Mouse (Mus musculus): ENCODE data around the gene Slc19a1. TPM values are rescaled to one million over a fixed set of nuclear protein-coding genes. Genes with fewer than 3 reads are reported as not detected.

Gene Slc19a1
- polyA plus RNA-seq, 1 experiment, result 39.5 TPM

DNA sequence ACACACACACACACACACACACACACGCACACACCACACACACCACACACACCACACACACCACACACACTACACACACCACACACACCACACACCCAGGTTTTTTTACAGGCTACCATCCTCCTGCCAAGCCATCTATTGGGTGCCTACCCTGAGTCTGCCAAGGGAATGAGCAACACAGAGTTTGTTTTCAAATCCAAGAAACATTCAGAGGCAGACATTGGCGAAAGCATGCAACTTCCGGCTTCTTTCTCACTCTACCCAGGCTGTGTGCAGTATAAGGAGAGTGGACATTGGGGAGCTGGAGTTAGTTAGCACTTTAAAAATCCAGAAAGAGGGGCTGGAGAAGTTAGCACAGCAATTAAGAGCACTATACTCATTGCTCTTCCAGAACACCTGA is 23.3 kb upstream of the Slc19a1 start:
- Histone ChIP-seq H3K27me3 (ENCODE audit: control insufficient read depth, insufficient read depth, low read length) (no peaks in the 10 kb centered on the region), H3K4me1 (ENCODE audit: control insufficient read depth, insufficient read depth, low read length) (peaks cover 16% of the 10 kb centered on the region), H3K27ac (ENCODE audit: insufficient read depth, low read length) (peak overlapping the region; percentile 57), H3K4me3 (replicated peaks; ENCODE audit: insufficient read depth, low read depth, low read length) (no peak overlapping the region)
- TF ChIP-seq POLR2A (IDR thresholded peaks at IDR 0.05; ENCODE audit: borderline replicate concordance, insufficient read depth, low read length) (no peak), CTCF (IDR thresholded peaks at IDR 0.05; ENCODE audit: borderline replicate concordance, insufficient read depth, low read depth, low read length) (no peak)
- WGBS, result 21% methylated on average over 3 of the region's 3 CpGs
- DNase-seq, result peak; percentile 43 to 57

DNA sequence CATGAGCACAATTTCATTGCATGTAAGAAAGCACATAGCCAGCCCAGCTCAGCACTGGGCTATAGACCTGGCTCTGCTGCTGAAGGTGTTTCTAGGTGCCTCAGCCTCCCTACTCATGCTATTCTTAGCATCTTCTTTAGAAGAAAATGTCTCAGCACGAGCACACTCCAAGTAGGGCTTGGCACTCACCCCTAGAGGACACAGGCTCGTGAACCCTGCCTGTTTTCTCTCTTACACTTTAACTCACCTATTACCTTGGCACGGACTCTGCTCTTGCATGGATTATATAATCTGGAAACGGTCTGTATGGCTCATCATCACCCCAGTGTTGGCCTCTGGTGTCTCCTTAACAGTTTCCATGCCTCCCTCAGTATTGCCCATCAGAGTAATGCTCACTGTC is 20.4 kb upstream of the Slc19a1 start:
- TF ChIP-seq CTCF (IDR thresholded peaks at IDR 0.05; ENCODE audit: borderline replicate concordance, insufficient read depth, low read depth, low read length) (no peak), POLR2A (IDR thresholded peaks at IDR 0.05; ENCODE audit: borderline replicate concordance, insufficient read depth, low read length) (no peak)
- WGBS, result 78% methylated on average over 4 of the region's 4 CpGs
- no peak for DNase-seq
- Histone ChIP-seq H3K4me1 (ENCODE audit: control insufficient read depth, insufficient read depth, low read length) (peaks cover 8% of the 10 kb centered on the region; the same call in 1 of the 2 replicates), H3K27me3 (ENCODE audit: control insufficient read depth, insufficient read depth, low read length) (no peaks in the 10 kb centered on the region), H3K4me3 (replicated peaks; ENCODE audit: insufficient read depth, low read depth, low read length) (no peak overlapping the region), H3K27ac (ENCODE audit: insufficient read depth, low read length) (no peak overlapping the region)

DNA sequence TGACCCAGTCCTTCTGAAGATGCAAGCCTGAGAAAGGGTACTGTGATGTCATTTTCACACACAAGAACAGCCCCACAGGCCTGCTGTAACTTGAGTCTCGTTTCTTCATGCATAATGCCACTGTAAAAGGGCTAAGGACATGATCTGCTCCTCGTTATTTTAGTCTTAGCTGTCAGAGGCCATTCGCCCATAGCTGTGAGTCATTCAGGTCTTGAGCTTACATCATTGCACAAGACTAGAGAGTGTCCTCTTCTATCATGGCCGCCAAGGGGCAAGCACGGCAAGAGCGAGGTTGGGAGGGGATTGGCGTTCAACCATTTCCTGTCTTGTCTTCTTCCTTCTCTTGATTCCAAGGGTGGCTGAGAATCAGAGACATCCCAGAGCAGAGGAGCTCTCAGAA is 16.0 kb upstream of the Slc19a1 start:
- no peak for TF ChIP-seq CTCF (IDR thresholded peaks at IDR 0.05; ENCODE audit: borderline replicate concordance, insufficient read depth, low read depth, low read length)
- no peak for TF ChIP-seq POLR2A (IDR thresholded peaks at IDR 0.05; ENCODE audit: borderline replicate concordance, insufficient read depth, low read length)
- no peak overlapping the region for H3K27ac ChIP-seq (ENCODE audit: insufficient read depth, low read length)
- H3K4me1 ChIP-seq (ENCODE audit: control insufficient read depth, insufficient read depth, low read length), result peaks cover under 1% of the 10 kb centered on the region; the same call in 1 of the 2 replicates
- no peak overlapping the region for H3K4me3 ChIP-seq (replicated peaks; ENCODE audit: insufficient read depth, low read depth, low read length)
- no peaks in the 10 kb centered on the region for H3K27me3 ChIP-seq (ENCODE audit: control insufficient read depth, insufficient read depth, low read length)
- DNase-seq, result no peak
- 93% methylated on average over 7 of the region's 7 CpGs for WGBS

DNA sequence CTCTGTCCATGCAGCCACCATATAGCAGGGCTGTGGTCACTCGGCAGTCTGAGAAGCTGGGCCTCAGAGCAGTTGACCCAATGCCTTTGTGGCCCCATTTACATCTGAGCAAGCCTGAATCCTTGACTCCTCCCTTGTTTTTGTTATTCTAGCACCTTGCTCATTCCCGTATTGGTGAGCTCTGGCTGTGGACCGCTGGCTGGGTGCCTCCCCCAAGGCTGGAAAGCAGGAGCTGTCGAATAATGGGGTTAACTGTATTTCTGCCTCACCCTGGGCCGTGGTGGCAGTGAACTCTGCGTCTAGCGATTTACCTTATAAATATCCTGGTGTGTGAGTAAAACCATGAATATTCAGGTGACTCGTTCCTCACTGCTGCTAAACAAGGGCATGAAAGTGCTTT is 15.5 kb upstream of the Slc19a1 start:
- no peak overlapping the region for H3K4me3 ChIP-seq (replicated peaks; ENCODE audit: insufficient read depth, low read depth, low read length)
- WGBS, result 65% methylated on average over 8 of the region's 8 CpGs
- DNase-seq, result no peak
- H3K4me1 ChIP-seq (ENCODE audit: control insufficient read depth, insufficient read depth, low read length), result peaks cover 3% of the 10 kb centered on the region; the same call in 1 of the 2 replicates
- TF ChIP-seq CTCF (IDR thresholded peaks at IDR 0.05; ENCODE audit: borderline replicate concordance, insufficient read depth, low read depth, low read length) (no peak), POLR2A (IDR thresholded peaks at IDR 0.05; ENCODE audit: borderline replicate concordance, insufficient read depth, low read length) (no peak)
- H3K27me3 ChIP-seq (ENCODE audit: control insufficient read depth, insufficient read depth, low read length), result no peaks in the 10 kb centered on the region
- H3K27ac ChIP-seq (ENCODE audit: insufficient read depth, low read length), result no peak overlapping the region

DNA sequence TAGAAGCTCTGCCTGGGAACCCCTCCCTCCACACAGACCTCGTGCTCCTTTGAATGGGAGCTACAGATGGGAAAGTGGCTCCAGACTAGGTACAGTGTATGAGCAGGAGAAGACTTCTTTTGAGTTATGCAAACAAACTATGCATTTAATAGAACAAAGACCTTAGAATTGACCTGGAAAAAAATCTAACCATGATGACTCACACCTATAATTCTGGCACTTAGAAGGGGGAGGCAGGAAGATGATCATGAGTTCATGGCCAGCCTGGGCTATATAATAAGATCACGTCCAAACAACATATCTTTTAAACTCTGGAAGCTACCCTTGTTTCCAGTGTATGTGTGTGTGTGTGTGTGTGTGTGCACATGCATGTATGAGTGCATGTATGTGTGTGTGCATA is 15.0 kb upstream of the Slc19a1 start:
- H3K27ac ChIP-seq (ENCODE audit: insufficient read depth, low read length), result no peak overlapping the region
- TF ChIP-seq CTCF (IDR thresholded peaks at IDR 0.05; ENCODE audit: borderline replicate concordance, insufficient read depth, low read depth, low read length) (no peak), POLR2A (IDR thresholded peaks at IDR 0.05; ENCODE audit: borderline replicate concordance, insufficient read depth, low read length) (no peak)
- 87% methylated on average over 2 of the region's 2 CpGs for WGBS

DNA sequence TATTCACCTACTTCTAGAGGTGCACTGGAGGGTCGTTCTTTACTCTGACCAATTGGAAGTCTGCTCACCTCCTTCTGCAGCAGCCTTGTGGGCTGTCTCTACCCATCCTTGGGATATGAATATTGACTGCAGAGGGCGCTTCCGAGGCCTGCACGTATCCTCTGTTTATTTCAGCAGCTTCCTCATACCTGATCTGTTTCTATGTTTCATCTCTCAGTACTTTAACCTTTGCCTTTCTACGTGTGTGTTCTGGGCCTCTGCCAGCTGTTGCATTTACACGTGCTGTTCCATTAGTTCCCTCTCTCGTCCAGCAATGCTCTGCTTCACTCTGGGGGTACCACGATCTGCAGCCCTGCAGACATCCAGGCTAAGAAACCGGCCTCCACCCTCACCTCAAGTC is 14.4 kb upstream of the Slc19a1 start:
- TF ChIP-seq CTCF (IDR thresholded peaks at IDR 0.05; ENCODE audit: borderline replicate concordance, insufficient read depth, low read depth, low read length), result no peak
- TF ChIP-seq POLR2A (IDR thresholded peaks at IDR 0.05; ENCODE audit: borderline replicate concordance, insufficient read depth, low read length), result no peak
- H3K27me3 ChIP-seq (ENCODE audit: control insufficient read depth, insufficient read depth, low read length), result no peaks in the 10 kb centered on the region

More for the DNA sequence above, 15.0 kb upstream of the Slc19a1 start:
- no peak overlapping the region for H3K4me3 ChIP-seq (replicated peaks; ENCODE audit: insufficient read depth, low read depth, low read length)
- no peak for DNase-seq
- peaks cover 7% of the 10 kb centered on the region; the same call in 1 of the 2 replicates for H3K4me1 ChIP-seq (ENCODE audit: control insufficient read depth, insufficient read depth, low read length)
- no peaks in the 10 kb centered on the region for H3K27me3 ChIP-seq (ENCODE audit: control insufficient read depth, insufficient read depth, low read length)

DNA sequence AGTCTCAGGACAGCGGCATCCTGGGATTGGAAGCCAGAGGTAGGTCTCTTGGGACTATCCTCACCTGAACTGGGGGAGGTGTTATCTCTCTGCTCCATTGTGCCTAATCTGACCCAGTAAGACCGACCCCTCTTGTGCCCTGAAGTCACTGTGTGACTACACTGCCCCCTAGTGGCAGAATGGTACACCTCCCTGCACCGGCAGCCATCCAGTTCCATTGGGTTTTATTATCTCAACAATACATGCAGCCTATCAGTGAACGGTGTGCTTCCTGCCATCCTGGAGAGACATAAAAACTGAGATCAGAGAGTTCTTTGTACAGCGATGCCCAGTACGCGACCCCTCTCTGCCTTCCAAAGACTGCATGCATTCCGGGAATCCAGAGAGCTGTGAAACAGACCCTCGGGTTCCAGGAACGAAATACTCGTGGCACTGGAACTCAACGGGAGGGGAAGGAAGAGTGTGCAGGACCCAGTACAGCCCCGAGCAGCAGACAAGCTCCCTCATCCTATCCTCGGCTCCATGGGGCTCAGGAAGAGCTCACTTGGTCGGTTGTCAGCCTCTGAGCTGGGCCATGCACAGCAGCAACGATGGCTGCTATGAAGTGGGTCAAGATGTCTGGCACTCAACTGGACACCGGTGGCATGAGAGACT is 10.5 kb upstream of the Slc19a1 start:
- Histone ChIP-seq H3K4me1 (ENCODE audit: control insufficient read depth, insufficient read depth, low read length) (peaks cover 7% of the 10 kb centered on the region; the same call in 1 of the 2 replicates), H3K27me3 (ENCODE audit: control insufficient read depth, insufficient read depth, low read length) (no peaks in the 10 kb centered on the region), H3K4me3 (replicated peaks; ENCODE audit: insufficient read depth, low read depth, low read length) (peak overlapping the region; percentile 54), H3K27ac (ENCODE audit: insufficient read depth, low read length) (peak overlapping the region; percentile 29)
- WGBS, result 16% methylated on average over 17 of the region's 17 CpGs
- TF ChIP-seq POLR2A (IDR thresholded peaks at IDR 0.05; ENCODE audit: borderline replicate concordance, insufficient read depth, low read length), result no peak
- peak; percentile 99 for TF ChIP-seq CTCF (IDR thresholded peaks at IDR 0.05; ENCODE audit: borderline replicate concordance, insufficient read depth, low read depth, low read length)
- DNase-seq, result peak; percentile 86 to 89

More for the DNA sequence above, 14.4 kb upstream of the Slc19a1 start:
- no peak for DNase-seq
- H3K27ac ChIP-seq (ENCODE audit: insufficient read depth, low read length), result no peak overlapping the region
- WGBS, result 79% methylated on average over 9 of the region's 9 CpGs
- H3K4me1 ChIP-seq (ENCODE audit: control insufficient read depth, insufficient read depth, low read length), result peaks cover 7% of the 10 kb centered on the region; the same call in 1 of the 2 replicates
- no peak overlapping the region for H3K4me3 ChIP-seq (replicated peaks; ENCODE audit: insufficient read depth, low read depth, low read length)

All from cerebellum, adult 2 months (tissue).